ENCODE assay signal across 17 mouse cellular contexts in genomic region chr6:148541981-148542380, GRCm38 (mm10).
"Had no signal": no experiment of that assay in that cellular context is flagged by ENCODE, and none has a peak within 500 bp of the region (broad histone marks: within the 10 kb centered on the region; RNA-seq: fewer than 3 reads in every experiment).

No protein-coding gene starts in this region.

- H3K27me3 ChIP-seq: liver, embryonic 15.5 days; lung, embryonic 15.5 days; megakaryocyte, embryonic 14.5 days; midbrain, embryonic 12.5 days; neural tube, embryonic 12.5 days; stomach, embryonic 15.5 days had no signal

- H3K36me3 ChIP-seq: liver, embryonic 15.5 days; lung, embryonic 15.5 days; midbrain, embryonic 12.5 days; neural tube, embryonic 12.5 days; stomach, embryonic 15.5 days had no signal

- H3K4me1 ChIP-seq: liver, embryonic 15.5 days; lung, embryonic 15.5 days; megakaryocyte, embryonic 14.5 days; neural tube, embryonic 12.5 days; stomach, embryonic 15.5 days had no signal

- H3K9ac ChIP-seq: liver, embryonic 15.5 days; liver, postnatal 0 days; lung, embryonic 15.5 days; midbrain, embryonic 12.5 days; neural tube, embryonic 12.5 days; stomach, embryonic 15.5 days had no signal

- H3K27ac ChIP-seq: liver, embryonic 15.5 days; lung, embryonic 15.5 days; macrophage; midbrain, embryonic 12.5 days; neural tube, embryonic 12.5 days; stomach, embryonic 15.5 days; stomach, postnatal 0 days had no signal

- H3K9me3 ChIP-seq: liver, embryonic 15.5 days; lung, embryonic 15.5 days; megakaryocyte, embryonic 14.5 days; midbrain, embryonic 12.5 days; neural tube, embryonic 12.5 days; stomach, embryonic 15.5 days had no signal

- H3K4me2 ChIP-seq: liver, embryonic 15.5 days; lung, embryonic 15.5 days; midbrain, embryonic 12.5 days; neural tube, embryonic 12.5 days; stomach, embryonic 15.5 days had no signal

- DNase-seq: liver, postnatal 0 days; lung, adult 2 months; lung, postnatal 14 days; lung, postnatal 36 days; right cerebral cortex, postnatal 14 days; thymus, adult 2 months; thymus, postnatal 25 days; thymus, postnatal 4 days had no signal

- ATAC-seq: liver, postnatal 0 days; lung, postnatal 0 days had no signal

- H3K4me3 ChIP-seq: liver, embryonic 15.5 days; lung, embryonic 15.5 days; megakaryocyte, embryonic 14.5 days; midbrain, embryonic 12.5 days; neural tube, embryonic 12.5 days; stomach, embryonic 15.5 days had no signal
